In genomic region chr2:146222279-146223175, GRCm38 (mm10) we compare ENCODE assay signal across 8 mouse cellular contexts. TPM values are rescaled to one million over a fixed set of nuclear protein-coding genes. Genes with fewer than 3 reads are reported as not detected.
DNase-seq lines count a peak whose midpoint lies in the region; ATAC-seq and TF ChIP-seq lines count a peak whose summit lies in the region.

No protein-coding gene starts in this region.

- H3K27ac ChIP-seq in liver, adult 2 months (replicated peaks; ENCODE audit: insufficient read depth, low read depth, low read length), result no peak overlapping the region
- H3K27ac ChIP-seq in embryonic facial prominence, embryonic 12.5 days, result peak overlapping the region; percentile 67
- peak overlapping the region; percentile 91 for H3K27ac ChIP-seq in hindbrain, embryonic 16.5 days (ENCODE audit: low read depth, low read length)
- peak overlapping the region; percentile 98 for H3K27ac ChIP-seq in midbrain, embryonic 12.5 days (replicated peaks)
- no peak overlapping the region for H3K27ac ChIP-seq in stomach, postnatal 0 days (replicated peaks)

- peak overlapping the region; percentile 96 for H3K4me2 ChIP-seq in embryonic facial prominence, embryonic 12.5 days (replicated peaks)
- peak overlapping the region; percentile 68 for H3K4me2 ChIP-seq in hindbrain, embryonic 16.5 days (ENCODE audit: low read length)
- peak overlapping the region; percentile 79 for H3K4me2 ChIP-seq in midbrain, embryonic 12.5 days (replicated peaks)
- H3K4me2 ChIP-seq in stomach, postnatal 0 days (replicated peaks; ENCODE audit: low read depth), result peak overlapping the region; percentile 82

- H3K9me3 ChIP-seq in embryonic facial prominence, embryonic 12.5 days, result no peaks in the 10 kb centered on the region
- no peaks in the 10 kb centered on the region for H3K9me3 ChIP-seq in hindbrain, embryonic 16.5 days (ENCODE audit: control insufficient read depth, low read length)
- H3K9me3 ChIP-seq in midbrain, embryonic 12.5 days, result no peaks in the 10 kb centered on the region
- no peaks in the 10 kb centered on the region for H3K9me3 ChIP-seq in stomach, postnatal 0 days (ENCODE audit: control insufficient read depth, low read length)

- peak overlapping the region; percentile 34; the same call in 1 of the 2 replicates for H3K4me3 ChIP-seq in liver, adult 2 months (ENCODE audit: insufficient read depth, low read depth, low read length)
- H3K4me3 ChIP-seq in embryonic facial prominence, embryonic 12.5 days, result peak overlapping the region; percentile 53
- peak overlapping the region; percentile 75 for H3K4me3 ChIP-seq in hindbrain, embryonic 16.5 days (ENCODE audit: low read length)
- peak overlapping the region; percentile 81 for H3K4me3 ChIP-seq in midbrain, embryonic 12.5 days
- H3K4me3 ChIP-seq in stomach, postnatal 0 days (ENCODE audit: low read depth, low read length), result peak overlapping the region; percentile 45

- peaks cover 58% of the 10 kb centered on the region for H3K27me3 ChIP-seq in liver, adult 2 months (ENCODE audit: control insufficient read depth, insufficient read depth, low read length)
- peaks cover 90% of the 10 kb centered on the region for H3K27me3 ChIP-seq in embryonic facial prominence, embryonic 12.5 days
- peaks cover 21% of the 10 kb centered on the region for H3K27me3 ChIP-seq in hindbrain, embryonic 16.5 days (replicated peaks; ENCODE audit: control insufficient read depth, insufficient read depth, low read length)
- peaks cover 68% of the 10 kb centered on the region for H3K27me3 ChIP-seq in midbrain, embryonic 12.5 days
- peaks cover 32% of the 10 kb centered on the region for H3K27me3 ChIP-seq in stomach, postnatal 0 days (ENCODE audit: control insufficient read depth, insufficient read depth, low read length)

- DNase-seq in liver, adult 2 months (ENCODE audit: extremely low read depth, low read depth, low spot score), result no peak
- DNase-seq in liver, result no peak
- peak; percentile 42 for DNase-seq in adrenal gland, postnatal 14 days
- peak; percentile 44 for DNase-seq in stomach, postnatal 0 days (ENCODE audit: low spot score)
- no peak for DNase-seq in T-cell, adult 2 months (ENCODE audit: low spot score)

- H3K79me2 ChIP-seq in liver, adult 2 months (ENCODE audit: control insufficient read depth, insufficient read depth, low read length), result no peaks in the 10 kb centered on the region

- H3K36me3 ChIP-seq in liver, adult 2 months (ENCODE audit: control insufficient read depth, insufficient read depth, low read length), result no peaks in the 10 kb centered on the region
- H3K36me3 ChIP-seq in embryonic facial prominence, embryonic 12.5 days, result no peaks in the 10 kb centered on the region
- no peaks in the 10 kb centered on the region for H3K36me3 ChIP-seq in hindbrain, embryonic 16.5 days (ENCODE audit: control insufficient read depth, insufficient read depth, low read length)
- H3K36me3 ChIP-seq in midbrain, embryonic 12.5 days, result no peaks in the 10 kb centered on the region
- no peaks in the 10 kb centered on the region for H3K36me3 ChIP-seq in stomach, postnatal 0 days (ENCODE audit: control insufficient read depth, insufficient read depth, low read length)

- WGBS in liver, adult 2 months, result 3% methylated on average over 121 of the region's 133 CpGs
- WGBS in embryonic facial prominence, embryonic 12.5 days, result under 1% methylated on average over 111 of the region's 133 CpGs
- under 1% methylated on average over 74 of the region's 133 CpGs for WGBS in hindbrain, embryonic 16.5 days
- under 1% methylated on average over 114 of the region's 133 CpGs for WGBS in midbrain, embryonic 12.5 days
- WGBS in stomach, postnatal 0 days, result under 1% methylated on average over 86 of the region's 133 CpGs

- peak; percentile 12 for ATAC-seq in embryonic facial prominence, embryonic 12.5 days (ENCODE audit: insufficient number of reproducible peaks, insufficient read depth, low FRiP score, low TSS enrichment)
- peak; percentile 45 for ATAC-seq in hindbrain, embryonic 16.5 days
- peak; percentile 1; the same call in 1 of the 2 replicates for ATAC-seq in midbrain, embryonic 12.5 days (ENCODE audit: low FRiP score, low read depth)
- 0 out of 2 replicates have a peak, but pooled peaks have one; percentile 1 for ATAC-seq in stomach, postnatal 0 days (ENCODE audit: low FRiP score, low TSS enrichment)

- no peak overlapping the region for H3K9ac ChIP-seq in liver, adult 2 months (ENCODE audit: low read depth, low read length)
- peak overlapping the region; percentile 52 for H3K9ac ChIP-seq in embryonic facial prominence, embryonic 12.5 days
- H3K9ac ChIP-seq in hindbrain, embryonic 16.5 days (ENCODE audit: low read depth, low read length), result peak overlapping the region; percentile 85
- H3K9ac ChIP-seq in midbrain, embryonic 12.5 days (replicated peaks), result peak overlapping the region; percentile 90
- no peak overlapping the region for H3K9ac ChIP-seq in stomach, postnatal 0 days (ENCODE audit: low read length)

- TF ChIP-seq CTCF in liver, adult 2 months (IDR thresholded peaks at IDR 0.05; ENCODE audit: low read depth, low read length), result no peak
- no peak for TF ChIP-seq CTCF in stomach, postnatal 0 days (IDR thresholded peaks at IDR 0.05; ENCODE audit: low read depth)

- TF ChIP-seq EP300 in stomach, postnatal 0 days (optimal IDR thresholded peaks at IDR 0.05), result no peak

- H3K4me1 ChIP-seq in liver, adult 2 months (ENCODE audit: control insufficient read depth, insufficient read depth, low read length), result 0 out of 2 replicates have a peak, but pooled peaks cover 3% of the 10 kb centered on the region
- peaks cover 30% of the 10 kb centered on the region for H3K4me1 ChIP-seq in embryonic facial prominence, embryonic 12.5 days
- peaks cover 36% of the 10 kb centered on the region for H3K4me1 ChIP-seq in hindbrain, embryonic 16.5 days (ENCODE audit: control insufficient read depth, insufficient read depth, low read depth, low read length)
- peaks cover 64% of the 10 kb centered on the region for H3K4me1 ChIP-seq in midbrain, embryonic 12.5 days
- peaks cover 9% of the 10 kb centered on the region for H3K4me1 ChIP-seq in stomach, postnatal 0 days (replicated peaks; ENCODE audit: control insufficient read depth, insufficient read depth)

- no peak for TF ChIP-seq POLR2A in liver, adult 2 months (IDR thresholded peaks at IDR 0.05; ENCODE audit: extremely low read depth, insufficient read depth, low read length)

RNA-seq across cellular contexts. Expression of gene Insm1, which starts 0.8 kb away (rescaled TPM):
- not detected in 2 replicates for total RNA-seq in liver, adult 2 months (2014; rRNA removed)
- polyA plus RNA-seq in liver, adult 2 months (2012; rRNA removed), result 0.04 TPM in 1 of 2 replicates, not detected in the other
- total RNA-seq in adrenal gland, postnatal 14 days (2021), result 6.0 and 6.8 TPM in 2 replicates
- 2.0 and 2.2 TPM in 2 replicates for polyA plus RNA-seq in embryonic facial prominence, embryonic 12.5 days (2016; fragmentation: Nextera tagmentation; extraction: Ambion mirVana)
- polyA plus RNA-seq in hindbrain, embryonic 16.5 days (2015; fragmentation: Nextera tagmentation; extraction: Ambion mirVana), result 1.9 and 2.3 TPM in 2 replicates
- 12.2 and 12.8 TPM in 2 replicates for polyA plus RNA-seq in midbrain, embryonic 12.5 days (2016; fragmentation: Nextera tagmentation; extraction: Ambion mirVana)
- 0.29 and 0.44 TPM in 2 replicates for polyA plus RNA-seq in stomach, postnatal 0 days (2015; fragmentation: Nextera tagmentation; extraction: Ambion mirVana)

Comparison
In these comparisons a context has a peak if more than half of its experiments do, and no peak if none do; other contexts are left out.
1. DNase-seq: peak in adrenal gland, postnatal 14 days (single experiment) and stomach, postnatal 0 days (single experiment); none in liver, adult 2 months (single experiment), liver (single experiment) and T-cell, adult 2 months (single experiment).
2. H3K27ac ChIP-seq: peak in embryonic facial prominence, embryonic 12.5 days (single experiment), hindbrain, embryonic 16.5 days (single experiment) and midbrain, embryonic 12.5 days (single experiment); none in liver, adult 2 months (single experiment) and stomach, postnatal 0 days (single experiment).
3. H3K9ac ChIP-seq: peak in embryonic facial prominence, embryonic 12.5 days (single experiment), hindbrain, embryonic 16.5 days (single experiment) and midbrain, embryonic 12.5 days (single experiment); none in liver, adult 2 months (single experiment) and stomach, postnatal 0 days (single experiment).
4. Peak in every context shown above with its lines, with median percentiles within 50 percentile points of each other: H3K4me3 ChIP-seq, ATAC-seq and H3K4me2 ChIP-seq.